Mouse (Mus musculus) CH12.LX (cell line): Measurements from ENCODE around the gene Btbd9. TPM values are rescaled to one million over a fixed set of nuclear protein-coding genes. Genes with fewer than 3 reads are reported as not detected.

Source experiments
- DNase-seq: peaks from one replicate; pipeline ENCODE4 v3.0.0-alpha.2; 2013; ENCODE audit errors: extremely low read depth
- H3K27ac ChIP-seq: 2 replicates; pipeline ENCODE4 v1.5.1; 2012; ENCODE audit warnings: low read depth, mild to moderate bottlenecking, control low read depth, moderate library complexity; ENCODE audit not compliant: insufficient read depth
- H3K27me3 ChIP-seq: replicated peaks from 2 replicates; pipeline ENCODE3; 2012; ENCODE audit warnings: inconsistent platforms
- H3K36me3 ChIP-seq, 2 experiments: replicated peaks in 1 of 2; 2 replicates each; pipeline versions ENCODE3 to v1.6.1; 2012; ENCODE audit warnings: inconsistent platforms in 1 of 2, low read length in 1 of 2, mild to moderate bottlenecking in 1 of 2, mixed read lengths in 1 of 2, moderate library complexity in 1 of 2; ENCODE audit not compliant: control insufficient read depth in 1 of 2, insufficient read depth in 1 of 2
- H3K4me1 ChIP-seq, 2 experiments: 2 replicates each; pipeline ENCODE4 v1.6.1; 2012; ENCODE audit warnings: inconsistent platforms in 1 of 2, moderate library complexity in 1 of 2; ENCODE audit not compliant: insufficient read depth in 2 of 2, control insufficient read depth in 1 of 2
- H3K4me2 ChIP-seq: 2 replicates; pipeline ENCODE4 v1.6.1; 2012; ENCODE audit warnings: low read depth, mild to moderate bottlenecking, control low read depth; ENCODE audit not compliant: poor library complexity, insufficient read depth, severe bottlenecking
- H3K4me3 ChIP-seq, 3 experiments: fragments of 150-350 bp in 1 of 3; sonication (generic) in 1 of 3; replicated peaks in 1 of 3; 2 replicates each; pipeline versions ENCODE3 to v1.5.1; 2011 to 2012; ENCODE audit warnings: low read depth in 2 of 3, low read length in 2 of 3, mild to moderate bottlenecking in 2 of 3, moderate library complexity in 2 of 3, control low read depth in 1 of 3, improper control_type of control experiment in 1 of 3, inconsistent platforms in 1 of 3, mixed read lengths in 1 of 3; ENCODE audit not compliant: poor library complexity in 1 of 3
- H3K79me2 ChIP-seq: replicated peaks from 2 replicates; pipeline ENCODE4 v1.6.1; 2012; ENCODE audit warnings: mild to moderate bottlenecking, moderate library complexity; ENCODE audit not compliant: control insufficient read depth, poor library complexity, insufficient read depth, severe bottlenecking; ENCODE audit errors: extremely low read depth
- H3K9ac ChIP-seq: 2 replicates; pipeline ENCODE4 v1.6.1; 2012; ENCODE audit warnings: low read depth, mild to moderate bottlenecking, control low read depth, moderate library complexity; ENCODE audit not compliant: insufficient read depth
- H3K9me3 ChIP-seq: replicated peaks from 2 replicates; pipeline ENCODE3; 2012; ENCODE audit warnings: low read length, inconsistent platforms, mixed read lengths
- CHD2 ChIP-seq: IDR thresholded peaks from 2 replicates; pipeline ENCODE4 v1.6.1; 2011; ENCODE audit warnings: low read length, improper control_type of control experiment
- CTCF ChIP-seq, 2 experiments: IDR thresholded peaks in 1 of 2; conservative IDR thresholded peaks in 1 of 2; 2 replicates each; pipeline ENCODE4 v1.5.1; 2011 to 2012; ENCODE audit warnings: low read depth in 2 of 2, low read length in 2 of 2, improper control_type of control experiment in 1 of 2, inconsistent platforms in 1 of 2, mild to moderate bottlenecking in 1 of 2, moderate library complexity in 1 of 2
- E2F4 ChIP-seq: IDR thresholded peaks from 2 replicates; pipeline ENCODE4 v1.6.1; 2011; ENCODE audit warnings: low read depth, low read length, improper control_type of control experiment; ENCODE audit not compliant: insufficient replicate concordance
- ELF1 ChIP-seq: IDR thresholded peaks from 2 replicates; pipeline ENCODE4 v1.6.1; 2014; ENCODE audit warnings: low read depth, mild to moderate bottlenecking, inconsistent platforms, low read length, improper control_type of control experiment
- EP300 ChIP-seq: IDR thresholded peaks from 2 replicates; pipeline ENCODE4 v1.6.1; 2011; ENCODE audit warnings: low read length, improper control_type of control experiment
- GABPA ChIP-seq: IDR thresholded peaks from 2 replicates; pipeline ENCODE4 v1.6.1; 2012; ENCODE audit warnings: low read depth, low read length, improper control_type of control experiment, inconsistent platforms; ENCODE audit not compliant: insufficient replicate concordance
- IRF4 ChIP-seq: IDR thresholded peaks from 2 replicates; pipeline ENCODE4 v1.6.1; 2014; ENCODE audit warnings: low read depth, mild to moderate bottlenecking, inconsistent platforms, low read length, improper control_type of control experiment
- JUN ChIP-seq: IDR thresholded peaks from 2 replicates; pipeline ENCODE4 v1.6.1; 2011; ENCODE audit warnings: low read depth, mild to moderate bottlenecking, low read length, improper control_type of control experiment, moderate library complexity; ENCODE audit not compliant: insufficient read depth
- MAFK ChIP-seq: IDR thresholded peaks from 2 replicates; pipeline ENCODE4 v1.6.1; 2011; ENCODE audit warnings: low read length, improper control_type of control experiment; ENCODE audit not compliant: insufficient replicate concordance
- MAZ ChIP-seq: IDR thresholded peaks from 2 replicates; pipeline ENCODE4 v1.6.1; 2012; ENCODE audit warnings: low read depth, mild to moderate bottlenecking, inconsistent platforms, low read length, improper control_type of control experiment, moderate library complexity
- MXI1 ChIP-seq: IDR thresholded peaks from 2 replicates; pipeline ENCODE4 v1.6.1; 2011; ENCODE audit warnings: mild to moderate bottlenecking, low read depth, low read length, improper control_type of control experiment
- NELFE ChIP-seq: IDR thresholded peaks from 2 replicates; pipeline ENCODE4 v1.6.1; 2011; ENCODE audit warnings: low read depth, low read length, improper control_type of control experiment
- NRF1 ChIP-seq: IDR thresholded peaks from 2 replicates; pipeline ENCODE4 v1.6.1; 2014; ENCODE audit warnings: low read depth, mild to moderate bottlenecking, inconsistent platforms, low read length, improper control_type of control experiment, moderate library complexity
- PAX5 ChIP-seq: IDR thresholded peaks from 2 replicates; pipeline ENCODE4 v1.6.1; 2012; ENCODE audit warnings: low read length, inconsistent platforms, mixed read lengths
- POLR2A ChIP-seq: IDR thresholded peaks from 2 replicates; pipeline ENCODE4 v1.6.1; 2011; ENCODE audit warnings: low read depth, mild to moderate bottlenecking, improper control_type of control experiment, low read length
- POLR2AphosphoS2 ChIP-seq: IDR thresholded peaks from 2 replicates; pipeline ENCODE4 v1.6.1; 2011; ENCODE audit warnings: low read depth, low read length, improper control_type of control experiment
- RAD21 ChIP-seq: IDR thresholded peaks from 2 replicates; pipeline ENCODE4 v1.6.1; 2011; ENCODE audit warnings: low read depth, mild to moderate bottlenecking, low read length, improper control_type of control experiment, moderate library complexity
- RCOR1 ChIP-seq: conservative IDR thresholded peaks from 2 replicates; pipeline ENCODE4 v1.6.1; 2012; ENCODE audit warnings: low read depth, mild to moderate bottlenecking, inconsistent platforms, low read length, improper control_type of control experiment
- SIN3A ChIP-seq: IDR thresholded peaks from 2 replicates; pipeline ENCODE4 v1.6.1; 2012; ENCODE audit warnings: low read length, improper control_type of control experiment, inconsistent platforms
- TBP ChIP-seq: conservative IDR thresholded peaks from 2 replicates; pipeline ENCODE4 v1.6.1; 2011; ENCODE audit warnings: low read depth, low read length, improper control_type of control experiment
- TCF12 ChIP-seq: IDR thresholded peaks from 2 replicates; pipeline ENCODE4 v1.6.1; 2014; ENCODE audit warnings: low read depth, mild to moderate bottlenecking, inconsistent platforms, low read length, improper control_type of control experiment
- UBTF ChIP-seq: IDR thresholded peaks from 2 replicates; pipeline ENCODE4 v1.6.1; 2012; ENCODE audit warnings: low read depth, mild to moderate bottlenecking, inconsistent platforms, low read length, improper control_type of control experiment, moderate library complexity
- USF1 ChIP-seq: IDR thresholded peaks from 2 replicates; pipeline ENCODE4 v1.6.1; 2014; ENCODE audit warnings: low read depth, mild to moderate bottlenecking, inconsistent platforms, low read length, improper control_type of control experiment
- ZC3H11A ChIP-seq: IDR thresholded peaks from 2 replicates; pipeline ENCODE4 v1.6.1; 2012; ENCODE audit warnings: low read depth, mild to moderate bottlenecking, inconsistent platforms, low read length, improper control_type of control experiment
- ZMIZ1 ChIP-seq: IDR thresholded peaks from 2 replicates; pipeline ENCODE4 v1.6.1; 2012; ENCODE audit warnings: low read depth, mild to moderate bottlenecking, inconsistent platforms, low read length, improper control_type of control experiment
- ZNF384 ChIP-seq: IDR thresholded peaks from 2 replicates; pipeline ENCODE4 v1.6.1; 2012; ENCODE audit warnings: low read depth, low read length, improper control_type of control experiment, inconsistent platforms
- dilution Hi-C: fragments of 300-500 bp; cut with MboI; formaldehyde crosslinking; loops from 2 replicates; pipeline ENCODE4 v1.14.3; 2020; ENCODE audit warnings: low sequenced_read_pairs; ENCODE audit not compliant: extremely low pct_unique_long_range_greater_than_20kb, extremely low pct_ligation_motif_present
- in situ Hi-C: fragments of 300-500 bp; cut with MboI; formaldehyde crosslinking; loops from 3 replicates; pipeline ENCODE4 v1.14.3; 2019; ENCODE audit warnings: low sequenced_read_pairs, low pct_ligation_motif_present, low pct_unique_long_range_greater_than_20kb, mixed read lengths
- polyA plus RNA-seq: library from polyadenylated mRNA; unstranded; fragments of >175 nt; gene quantifications from 2 replicates; pipeline ENCODE4 v1.2.1, GENCODE M21; 2012; ENCODE audit warnings: low read depth; ENCODE audit not compliant: insufficient read length
- total RNA-seq, 2 experiments: library from RNA; depleted of rRNA; stranded (reverse); fragments of 300-350 nt in 1 of 2; fragments of >200 nt in 1 of 2; gene quantifications; 2 replicates each; pipeline ENCODE4 v1.2.3; 2012 to 2014

Gene Btbd9
- total and polyA plus RNA-seq, 3 experiments, result 19.3 to 25.4 (median 20.0) TPM

GRCm38 (mm10) chr17:30460727-30461349 is 115.5 kb downstream of the Btbd9 start:
- DNase-seq, result no peak
- TF ChIP-seq POLR2AphosphoS2, result no peak
- TF ChIP-seq ZMIZ1, result no peak
- Histone ChIP-seq H3K9ac (no peak overlapping the region), H3K4me2 (no peak overlapping the region), H3K79me2 (no peaks in the 10 kb centered on the region), H3K9me3 (no peaks in the 10 kb centered on the region), H3K4me1 (no peaks in the 10 kb centered on the region), H3K36me3 (peaks cover 0 to 26% of the 10 kb centered on the region in 2 experiments), H3K27ac (no peak overlapping the region), H3K4me3 (no peak overlapping the region), H3K27me3 (no peaks in the 10 kb centered on the region)
- in situ Hi-C loops, result no loop called here
- dilution Hi-C loops, result loop anchor here (25.0 kb wide), 1 partner anchor 451 kb away; the partner anchor contains the start of gene Glp1r

GRCm38 (mm10) chr17:30459706-30460105 is 116.6 kb downstream of the Btbd9 start:
- dilution Hi-C loops, result loop anchor here (25.0 kb wide), 1 partner anchor 453 kb away; the partner anchor contains the start of gene Glp1r
- H3K9ac ChIP-seq, result no peak overlapping the region
- H3K9me3 ChIP-seq, result no peaks in the 10 kb centered on the region

GRCm38 (mm10) chr17:30458926-30459325 is 117.4 kb downstream of the Btbd9 start:
- dilution Hi-C loops (loop anchor here (25.0 kb wide), 1 partner anchor 453 kb away; the partner anchor contains the start of gene Glp1r), in situ Hi-C loops (loop anchor here (10.0 kb wide), 2 partner anchors 356 to 386 kb away; no protein-coding TSS in a partner anchor)
- H3K4me2 ChIP-seq, result no peak overlapping the region
- TF ChIP-seq UBTF (no peak), RCOR1 (no peak), POLR2AphosphoS2 (no peak), RAD21 (no peak), ELF1 (no peak), MAZ (no peak), NRF1 (no peak), ZMIZ1 (no peak), NELFE (no peak), ZNF384 (no peak), USF1 (no peak), E2F4 (no peak), EP300 (no peak), SIN3A (no peak), POLR2A (no peak)
- H3K4me1 ChIP-seq, result no peaks in the 10 kb centered on the region
- no peak overlapping the region for H3K9ac ChIP-seq
- no peaks in the 10 kb centered on the region for H3K9me3 ChIP-seq
- no peaks in the 10 kb centered on the region for H3K79me2 ChIP-seq
- no peak for DNase-seq
- peaks cover 0 to 22% of the 10 kb centered on the region in 2 experiments for H3K36me3 ChIP-seq
- H3K27ac ChIP-seq, result no peak overlapping the region
- no peaks in the 10 kb centered on the region for H3K27me3 ChIP-seq
- no peak overlapping the region for H3K4me3 ChIP-seq

More at GRCm38 (mm10) chr17:30459706-30460105, 116.6 kb downstream of the Btbd9 start:
- no peaks in the 10 kb centered on the region for H3K27me3 ChIP-seq
- H3K4me3 ChIP-seq, result no peak overlapping the region
- TF ChIP-seq IRF4, result no peak
- no peak for TF ChIP-seq CHD2
- TF ChIP-seq CTCF (conservative IDR thresholded peaks at IDR 0.05 in 1 of 2, IDR thresholded peaks at IDR 0.05 in 1 of 2; ENCODE audit: low read depth in 2 of 2, low read length in 2 of 2), result no peak
- no peak for TF ChIP-seq TCF12
- TF ChIP-seq MAFK, result no peak
- TF ChIP-seq JUN, result no peak
- no peak for TF ChIP-seq RAD21
- no peak for TF ChIP-seq MXI1
- TF ChIP-seq NELFE, result no peak
- TF ChIP-seq MAZ, result no peak
- no peak for TF ChIP-seq PAX5
- TF ChIP-seq E2F4, result no peak
- no peak for TF ChIP-seq TBP
- no peak for TF ChIP-seq ZC3H11A
- no peak for TF ChIP-seq SIN3A
- no peak for TF ChIP-seq GABPA
- peaks cover 0 to 22% of the 10 kb centered on the region in 2 experiments for H3K36me3 ChIP-seq
- in situ Hi-C loops, result loop anchor here (10.0 kb wide), 2 partner anchors 355 to 385 kb away; no protein-coding TSS in a partner anchor
- H3K4me2 ChIP-seq, result no peak overlapping the region
- no peak for DNase-seq
- H3K4me1 ChIP-seq, result no peaks in the 10 kb centered on the region
- H3K79me2 ChIP-seq, result no peaks in the 10 kb centered on the region
- H3K27ac ChIP-seq, result no peak overlapping the region
